Mouse (Mus musculus) lung, postnatal 0 days (tissue): ENCODE data around the gene 2310009B15Rik. TPM values are rescaled to one million over a fixed set of nuclear protein-coding genes. Genes with fewer than 3 reads are reported as not detected.
A peak's percentile ranks its signal among the peaks of the same experiment; 100 is the strongest.

Source experiments
- ATAC-seq: fragments of 200-750 bp; cut with Nextera tagmentation; 2 replicates; pipeline ENCODE4 v1.8.0; 2017; ENCODE audit warnings: moderate library complexity
- DNase-seq: peaks from one replicate; pipeline ENCODE4 v3.0.0-alpha.2; 2016; ENCODE audit warnings: low spot score
- H3K27ac ChIP-seq: fragments of 300-500 bp; sonication (generic); 2 replicates; pipeline ENCODE4 v1.5.1; 2014; ENCODE audit warnings: antibody characterized with exemption, mild to moderate bottlenecking, low read length, mixed read lengths
- H3K27me3 ChIP-seq: fragments of 300-500 bp; sonication (generic); replicated peaks from 2 replicates; pipeline ENCODE4 v1.6.1; 2014; ENCODE audit warnings: low read length, mixed read lengths; ENCODE audit not compliant: insufficient read depth
- H3K36me3 ChIP-seq: fragments of 300-500 bp; sonication (generic); 2 replicates; pipeline ENCODE4 v1.6.1; 2014; ENCODE audit warnings: low read length, mixed read lengths; ENCODE audit not compliant: insufficient read depth
- H3K4me1 ChIP-seq: fragments of 300-500 bp; sonication (generic); 2 replicates; pipeline ENCODE4 v1.6.1; 2014; ENCODE audit warnings: antibody characterized with exemption, low read depth, low read length, mixed read lengths; ENCODE audit not compliant: insufficient read depth
- H3K4me2 ChIP-seq: fragments of 300-500 bp; sonication (generic); replicated peaks from 2 replicates; pipeline ENCODE4 v1.6.1; 2014; ENCODE audit warnings: low read depth, mild to moderate bottlenecking, low read length, moderate library complexity, mixed read lengths
- H3K4me3 ChIP-seq: fragments of 300-500 bp; sonication (generic); 2 replicates; pipeline ENCODE4 v1.5.1; 2014; ENCODE audit warnings: low read depth, low read length
- H3K9ac ChIP-seq: fragments of 300-500 bp; sonication (generic); replicated peaks from 2 replicates; pipeline ENCODE4 v1.6.1; 2014; ENCODE audit warnings: low read depth, mild to moderate bottlenecking
- H3K9me3 ChIP-seq: fragments of 300-500 bp; sonication (generic); 2 replicates; pipeline ENCODE4 v1.6.1; 2016; ENCODE audit warnings: low read length, mixed read lengths
- CTCF ChIP-seq: IDR thresholded peaks from 2 replicates; pipeline ENCODE4 v1.5.1; 2016; ENCODE audit warnings: antibody characterized with exemption, mild to moderate bottlenecking
- EP300 ChIP-seq: IDR thresholded peaks from 2 replicates; pipeline ENCODE4 v1.6.1; 2016; ENCODE audit warnings: antibody characterized with exemption, mild to moderate bottlenecking, control low read depth
- WGBS: fragments of 180-500 bp; shearing (Covaris S2); extraction: QIAGEN DNeasy Blood & Tissue Kit; methylation state at CpG from one replicate; pipeline ENCODE4 v1.1.7; 2014; 5-methylcytosine and 5-hydroxymethylcytosine counted together
- polyA plus RNA-seq: library from polyadenylated mRNA; unstranded; fragments of >200 nt; fragmentation: Nextera tagmentation; extraction: Ambion mirVana; gene quantifications from 2 replicates; pipeline ENCODE4 v1.2.1, GENCODE M21; 2015

2310009B15Rik gene
- polyA plus RNA-seq, 1 experiment from 2014 or later, result 53.0 TPM

DNA sequence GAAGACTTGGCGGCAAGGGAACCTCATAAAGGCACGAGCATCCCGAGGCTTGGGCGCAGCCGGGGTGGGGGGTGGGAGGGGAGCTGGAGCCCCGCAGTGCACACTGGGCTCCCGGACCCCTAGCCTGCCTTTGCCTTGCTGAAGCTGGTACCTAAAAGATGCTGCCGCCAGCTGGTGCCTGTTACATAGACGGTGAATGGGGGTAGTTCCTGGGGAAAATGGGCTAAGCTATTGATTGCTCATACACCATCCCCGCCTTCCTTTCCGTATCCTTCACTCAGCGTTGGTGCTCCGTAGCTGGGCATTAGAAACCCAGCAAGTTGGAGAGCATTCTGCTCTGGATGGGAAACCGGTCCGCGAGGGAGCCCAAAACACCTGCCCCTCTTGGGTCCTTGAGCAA, 8.6 kb downstream of the 2310009B15Rik start:
- no peaks in the 10 kb centered on the region for H3K9me3 ChIP-seq
- H3K27me3 ChIP-seq, result peaks cover 53% of the 10 kb centered on the region
- H3K4me3 ChIP-seq, result peak overlapping the region; percentile 10
- H3K9ac ChIP-seq, result no peak overlapping the region
- H3K27ac ChIP-seq, result no peak overlapping the region
- peak overlapping the region; percentile 39 for H3K4me2 ChIP-seq
- H3K36me3 ChIP-seq, result peaks cover 8% of the 10 kb centered on the region
- no peaks in the 10 kb centered on the region; the same call in 1 of the 2 replicates for H3K4me1 ChIP-seq
- ATAC-seq (no peak), DNase-seq (no peak)
- TF ChIP-seq CTCF (no peak), EP300 (no peak)
- 1% methylated on average over 16 of the region's 16 CpGs for WGBS

DNA sequence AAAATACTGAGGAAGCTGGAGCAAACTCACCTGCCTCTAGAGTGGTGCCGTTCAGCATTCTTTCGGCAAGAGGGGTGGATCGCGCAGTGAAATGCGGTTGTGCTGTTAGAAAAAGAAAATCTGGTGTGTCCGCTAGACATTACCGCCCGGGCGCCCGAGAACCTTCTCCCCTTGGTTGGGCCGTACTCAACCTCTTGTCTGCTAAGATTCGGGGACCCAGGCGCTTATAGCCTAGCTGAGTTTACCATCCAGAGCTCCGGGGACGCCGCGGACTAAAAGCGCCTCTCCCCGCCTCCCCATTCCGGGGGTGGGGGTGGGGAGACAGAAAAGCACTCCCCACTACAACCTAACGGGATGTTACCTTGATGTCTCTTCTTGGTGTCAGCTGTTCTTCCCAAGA, 9.5 kb downstream of the 2310009B15Rik start:
- no peak for TF ChIP-seq CTCF
- no peak for TF ChIP-seq EP300
- H3K4me3 ChIP-seq, result peak overlapping the region; percentile 10; the same call in 1 of the 2 replicates
- H3K4me1 ChIP-seq, result no peaks in the 10 kb centered on the region; the same call in 1 of the 2 replicates
- H3K9ac ChIP-seq, result no peak overlapping the region
- no peak overlapping the region for H3K27ac ChIP-seq
- no peaks in the 10 kb centered on the region for H3K9me3 ChIP-seq
- WGBS, result 1% methylated on average over 21 of the region's 21 CpGs
- DNase-seq (no peak), ATAC-seq (no peak)
- H3K36me3 ChIP-seq, result peaks cover 8% of the 10 kb centered on the region
- peak overlapping the region; percentile 27 for H3K4me2 ChIP-seq
- peaks cover 61% of the 10 kb centered on the region for H3K27me3 ChIP-seq

- H3K9me3 ChIP-seq, result no peaks in the 10 kb centered on the region
- no peak overlapping the region for H3K4me2 ChIP-seq
- H3K27ac ChIP-seq, result no peak overlapping the region
- H3K27me3 ChIP-seq, result peaks cover 64% of the 10 kb centered on the region
- ATAC-seq (no peak), DNase-seq (no peak)
- no peak for TF ChIP-seq EP300
- TF ChIP-seq CTCF, result no peak
- peaks cover 6% of the 10 kb centered on the region for H3K36me3 ChIP-seq
- peaks cover 3% of the 10 kb centered on the region for H3K4me1 ChIP-seq
- no peak overlapping the region for H3K4me3 ChIP-seq
- H3K9ac ChIP-seq, result no peak overlapping the region
- 8% methylated on average over 9 of the region's 9 CpGs for WGBS
Observed at GRCm38 (mm10) chr1:138846581-138846980, 10.1 kb downstream of the 2310009B15Rik start.

DNA sequence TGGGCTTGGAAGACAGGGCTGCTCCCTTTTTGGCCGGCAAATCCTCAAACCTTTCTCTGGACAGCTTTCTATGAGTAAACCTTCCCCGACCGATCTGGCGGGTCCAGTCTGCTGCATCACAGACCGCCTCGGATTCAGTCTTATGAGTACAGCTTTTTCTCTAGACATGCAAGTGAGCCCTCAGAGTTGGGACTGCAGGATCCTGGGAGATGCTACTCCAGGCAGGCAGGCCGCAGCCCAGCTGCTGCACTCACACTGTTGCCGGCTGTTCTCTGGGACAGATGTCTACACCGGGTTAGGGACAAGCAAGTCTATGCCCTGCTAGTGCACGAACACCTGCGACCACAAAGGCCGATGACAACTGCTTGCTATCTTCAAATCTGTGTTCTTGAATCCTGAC, 10.5 kb downstream of the 2310009B15Rik start:
- no peak overlapping the region for H3K27ac ChIP-seq
- WGBS, result 12% methylated on average over 12 of the region's 12 CpGs
- TF ChIP-seq CTCF, result no peak
- no peak for TF ChIP-seq EP300
- DNase-seq, result no peak
- peaks cover 69% of the 10 kb centered on the region for H3K27me3 ChIP-seq
- no peak overlapping the region for H3K4me3 ChIP-seq
- H3K9me3 ChIP-seq, result no peaks in the 10 kb centered on the region
- H3K4me2 ChIP-seq, result no peak overlapping the region
- peaks cover 6% of the 10 kb centered on the region for H3K4me1 ChIP-seq
- no peak overlapping the region for H3K9ac ChIP-seq
- no peak for ATAC-seq
- 0 out of 2 replicates have a peak, but pooled peaks cover 1% of the 10 kb centered on the region for H3K36me3 ChIP-seq

DNA sequence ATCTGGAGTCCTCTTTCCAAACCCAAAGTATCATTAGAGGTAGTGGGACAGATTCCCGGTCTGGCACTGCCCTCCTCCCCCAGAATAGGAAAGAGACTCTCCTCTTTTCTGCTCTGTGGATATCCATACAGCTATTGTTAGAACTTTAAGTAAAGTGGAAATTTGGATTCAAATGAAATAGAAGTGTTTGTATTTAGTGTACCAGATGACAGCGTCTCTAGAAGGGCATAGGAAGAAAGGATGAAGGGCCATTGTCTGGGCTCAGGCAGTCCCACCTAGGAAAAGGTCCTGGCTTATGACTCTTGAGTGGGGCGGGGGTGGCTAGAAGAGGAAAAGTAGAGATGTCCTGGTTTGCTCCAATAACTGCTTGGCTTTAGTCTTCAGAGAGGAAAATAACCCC, 11.2 kb downstream of the 2310009B15Rik start:
- no peak overlapping the region for H3K27ac ChIP-seq
- ATAC-seq, result no peak
- H3K4me1 ChIP-seq, result peaks cover 6% of the 10 kb centered on the region
- H3K9ac ChIP-seq, result no peak overlapping the region
- H3K36me3 ChIP-seq, result no peaks in the 10 kb centered on the region
- no peak overlapping the region for H3K4me2 ChIP-seq
- no peak overlapping the region for H3K4me3 ChIP-seq
- 17% methylated on average over 3 of the region's 3 CpGs for WGBS
- no peak for DNase-seq
- H3K9me3 ChIP-seq, result no peaks in the 10 kb centered on the region
- TF ChIP-seq CTCF, result no peak
- no peak for TF ChIP-seq EP300
- H3K27me3 ChIP-seq, result peaks cover 71% of the 10 kb centered on the region

DNA sequence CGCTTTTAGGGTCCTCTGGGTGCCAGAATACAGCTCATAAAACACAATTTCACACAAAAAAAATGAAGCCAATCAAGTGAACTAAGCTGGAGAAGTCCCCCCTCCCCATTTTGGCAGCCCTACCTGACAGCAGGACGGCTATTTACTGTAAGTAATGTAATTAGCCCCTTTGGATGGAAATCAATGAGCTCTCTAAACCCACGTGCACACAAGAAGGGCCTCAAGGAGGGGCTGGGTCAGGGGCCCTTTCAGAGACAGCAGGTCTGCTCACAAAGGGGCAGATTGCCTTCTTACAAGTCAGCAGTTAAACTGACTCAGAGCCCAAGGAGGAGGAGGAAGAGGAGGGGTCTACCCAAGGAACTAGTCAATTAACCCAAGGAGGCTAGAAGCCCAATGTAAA, 12.5 kb downstream of the 2310009B15Rik start:
- Histone ChIP-seq H3K4me1 (peaks cover 6% of the 10 kb centered on the region), H3K27me3 (peaks cover 80% of the 10 kb centered on the region), H3K9me3 (no peaks in the 10 kb centered on the region), H3K4me3 (peak overlapping the region; percentile 40; the same call in 1 of the 2 replicates), H3K36me3 (no peaks in the 10 kb centered on the region), H3K9ac (no peak overlapping the region), H3K4me2 (peak overlapping the region; percentile 53; the same call in 1 of the 2 replicates), H3K27ac (no peak overlapping the region)
- no peak for TF ChIP-seq EP300
- TF ChIP-seq CTCF, result no peak
- ATAC-seq (no peak), DNase-seq (no peak)
- WGBS, result 12% methylated on average over 3 of the region's 3 CpGs
